Mouse (Mus musculus): Measurements from ENCODE around the gene Gm5447. TPM values are rescaled to one million over a fixed set of nuclear protein-coding genes. Genes with fewer than 3 reads are reported as not detected.

The Gm5447 gene
- not detected for total RNA-seq (2021)

- DNase-seq = peak; percentile 82
Observed at GRCm38 (mm10) chr13:30973501-30974246, at the start of gene Gm5447, which contains the start of gene Exoc2. Gene Gm5447 (plus strand): TSS chr13:30974204. Gene Exoc2 (minus strand): TSS chr13:30974093.

- no peak for DNase-seq
Observed at GRCm38 (mm10) chr13:30924269-30924668, 49.7 kb upstream of the Gm5447 start.

DNA sequence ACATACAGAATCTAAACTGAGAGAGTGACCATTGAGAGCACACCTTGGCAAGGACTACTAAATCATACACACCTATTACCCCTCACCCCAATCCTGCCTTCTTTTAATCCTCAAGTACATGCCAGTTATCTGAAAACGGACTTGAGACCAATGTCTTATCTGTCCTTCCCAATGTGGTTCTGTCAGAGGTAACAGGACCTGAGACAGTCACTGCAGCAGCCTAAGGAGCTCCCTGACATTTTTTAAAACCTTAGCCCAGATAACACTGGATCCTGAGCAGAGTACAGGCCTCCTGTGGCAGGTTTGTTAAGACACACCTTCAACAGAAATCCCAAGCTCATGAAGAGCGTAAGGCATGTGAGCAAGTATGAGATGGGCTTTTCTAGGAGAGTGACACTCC lies 44.9 kb upstream of the Gm5447 start:
- DNase-seq = no peak

DNA sequence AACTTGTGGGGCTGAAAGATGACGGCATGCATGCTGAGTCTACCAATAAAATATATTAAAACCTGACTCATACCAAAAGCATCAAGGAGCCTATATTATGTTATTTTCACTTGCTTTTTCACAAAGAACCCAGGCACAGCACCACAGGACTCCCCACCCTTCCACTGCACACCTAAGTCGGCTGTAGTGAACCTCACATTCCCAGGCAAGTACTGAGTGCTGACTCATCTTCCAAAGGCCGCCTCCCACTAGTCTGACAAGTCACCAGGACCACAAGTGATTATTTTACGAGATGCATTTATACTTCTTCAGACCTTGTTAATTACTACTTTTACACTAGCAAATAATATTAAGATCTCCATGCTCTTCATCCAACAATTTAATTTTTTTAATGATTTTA lies 42.4 kb upstream of the Gm5447 start:
- no peak for DNase-seq

GRCm38 (mm10) chr13:30932972-30933371 lies 41.0 kb upstream of the Gm5447 start:
- DNase-seq = no peak

GRCm38 (mm10) chr13:30945788-30946187 lies 28.2 kb upstream of the Gm5447 start:
- DNase-seq = no peak

GRCm38 (mm10) chr13:30947129-30947528 lies 26.9 kb upstream of the Gm5447 start:
- DNase-seq = peak; percentile 17

GRCm38 (mm10) chr13:30947540-30947939 lies 26.5 kb upstream of the Gm5447 start, which contains the start of gene Hus1b:
Gene Hus1b (minus strand): TSS chr13:30947759.
- no peak for DNase-seq

- DNase-seq = no peak
Observed at GRCm38 (mm10) chr13:30949181-30949580, 24.8 kb upstream of the Gm5447 start.

- DNase-seq = no peak
Observed at GRCm38 (mm10) chr13:30952044-30952443, 22.0 kb upstream of the Gm5447 start.

GRCm38 (mm10) chr13:30953580-30953979 lies 20.4 kb upstream of the Gm5447 start:
- DNase-seq = no peak

DNA sequence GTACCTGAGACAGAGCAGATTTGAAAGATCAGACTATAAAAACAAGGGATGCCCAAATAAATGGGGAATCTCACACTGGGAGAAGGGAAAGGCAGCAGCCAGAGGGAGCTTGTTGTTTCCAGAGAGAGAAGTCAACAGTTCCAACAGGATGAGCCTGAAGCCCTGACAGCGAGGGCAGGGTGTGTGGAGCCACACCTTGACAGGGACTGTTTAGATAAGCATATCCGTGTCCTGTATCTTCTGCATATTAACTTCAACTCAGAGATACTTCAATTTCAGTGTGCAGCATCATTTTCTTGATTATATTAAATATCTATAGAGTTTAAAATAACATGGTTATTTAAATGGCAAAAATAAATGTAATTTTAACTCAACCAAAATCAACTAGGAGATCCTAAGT lies 13.3 kb upstream of the Gm5447 start:
- DNase-seq = no peak

GRCm38 (mm10) chr13:30961932-30962331 lies 12.1 kb upstream of the Gm5447 start:
- no peak for DNase-seq

- DNase-seq = peak; percentile 18
Observed at GRCm38 (mm10) chr13:30966507-30966911, 7.5 kb upstream of the Gm5447 start.

GRCm38 (mm10) chr13:30968311-30968710 lies 5.7 kb upstream of the Gm5447 start:
- peak; percentile 35 for DNase-seq

DNA sequence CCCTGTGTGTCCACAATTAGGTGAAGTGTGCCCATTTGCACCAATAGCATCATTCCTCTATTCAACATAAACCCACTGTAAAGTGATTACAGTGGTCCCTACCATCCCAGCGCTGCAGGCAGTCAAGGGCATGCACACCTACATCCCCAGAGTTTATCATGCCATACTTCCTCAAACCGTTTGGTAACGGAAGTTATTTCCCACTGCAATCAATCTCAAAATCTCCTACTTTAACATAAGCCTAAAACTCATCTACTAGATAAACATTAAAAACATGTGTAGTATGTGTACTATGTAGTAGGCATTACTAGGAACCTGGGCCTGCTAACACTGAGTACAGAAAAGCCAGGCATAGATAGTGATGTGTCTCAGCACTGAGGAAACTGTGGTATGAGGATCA lies 3.0 kb upstream of the Gm5447 start:
- no peak for DNase-seq

- DNase-seq = no peak
Observed at GRCm38 (mm10) chr13:30972102-30972501, 1.9 kb upstream of the Gm5447 start.

GRCm38 (mm10) chr13:30974247-30974630 lies 235 bp downstream of the Gm5447 start:
- DNase-seq = no peak

DNA sequence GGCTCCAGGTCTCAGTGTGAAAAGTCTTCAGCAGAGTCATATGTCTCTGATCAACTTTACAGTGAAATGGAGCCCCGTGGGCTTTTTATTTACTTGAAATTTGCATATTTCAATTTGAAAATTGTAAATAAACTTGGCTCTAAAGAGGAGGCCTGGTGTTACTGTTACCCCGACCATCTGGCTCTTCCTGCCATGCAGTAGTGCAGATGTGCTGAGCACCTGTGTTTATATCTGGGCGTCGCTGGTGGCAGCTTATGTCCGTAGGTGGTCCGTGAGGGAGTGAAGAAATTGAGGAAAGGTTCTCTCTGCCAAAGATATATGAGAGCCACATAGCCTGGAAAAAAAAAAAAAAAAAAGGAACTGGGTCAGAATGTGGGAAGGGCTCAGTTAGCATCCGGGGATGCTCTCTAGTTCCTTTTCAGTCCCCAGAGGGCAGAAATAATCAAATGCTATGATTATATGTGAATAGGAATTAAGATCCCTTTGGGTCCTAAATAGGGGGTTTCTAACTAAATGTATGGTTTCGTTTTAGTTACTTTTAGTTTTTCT lies 2.6 kb downstream of the Gm5447 start:
- DNase-seq = no peak

DNA sequence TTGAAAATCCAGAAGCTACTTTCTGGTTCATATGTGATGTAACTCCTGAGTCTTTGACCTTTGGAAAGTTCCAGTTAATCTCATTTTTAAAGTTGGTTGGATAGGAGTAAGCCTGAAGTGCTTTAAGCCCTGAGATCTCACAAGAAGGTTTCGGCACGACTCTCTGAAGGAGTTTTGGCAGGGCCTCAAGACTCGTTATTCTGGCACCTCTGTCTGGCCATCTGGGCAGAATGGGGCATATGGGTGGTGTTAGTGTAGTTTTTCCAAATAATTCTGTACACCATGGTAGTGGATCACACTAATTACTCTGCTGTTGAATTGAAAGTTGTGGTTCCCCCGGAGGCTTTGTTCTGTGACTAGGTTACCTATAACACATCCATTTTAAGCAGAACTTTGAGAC lies 4.2 kb downstream of the Gm5447 start:
- DNase-seq = no peak

GRCm38 (mm10) chr13:30981666-30982065 lies 7.7 kb downstream of the Gm5447 start:
- DNase-seq = peak; percentile 51

DNA sequence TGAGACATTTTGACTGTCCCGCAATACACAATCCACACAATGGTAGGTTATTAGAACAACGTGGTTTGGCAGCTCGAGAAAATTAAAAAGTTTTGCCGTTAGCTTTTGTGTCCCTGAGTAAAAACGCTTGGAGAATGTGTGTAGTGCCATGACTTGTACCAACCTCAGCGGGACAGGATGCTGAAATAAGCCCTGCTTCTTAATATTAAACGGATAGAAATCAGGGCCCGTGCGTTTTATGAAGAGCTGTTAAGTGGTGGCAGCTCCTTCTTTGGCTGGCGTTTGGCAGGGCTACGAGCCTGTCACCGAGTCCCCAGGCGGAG lies 11.2 kb downstream of the Gm5447 start:
- DNase-seq = no peak

DNA sequence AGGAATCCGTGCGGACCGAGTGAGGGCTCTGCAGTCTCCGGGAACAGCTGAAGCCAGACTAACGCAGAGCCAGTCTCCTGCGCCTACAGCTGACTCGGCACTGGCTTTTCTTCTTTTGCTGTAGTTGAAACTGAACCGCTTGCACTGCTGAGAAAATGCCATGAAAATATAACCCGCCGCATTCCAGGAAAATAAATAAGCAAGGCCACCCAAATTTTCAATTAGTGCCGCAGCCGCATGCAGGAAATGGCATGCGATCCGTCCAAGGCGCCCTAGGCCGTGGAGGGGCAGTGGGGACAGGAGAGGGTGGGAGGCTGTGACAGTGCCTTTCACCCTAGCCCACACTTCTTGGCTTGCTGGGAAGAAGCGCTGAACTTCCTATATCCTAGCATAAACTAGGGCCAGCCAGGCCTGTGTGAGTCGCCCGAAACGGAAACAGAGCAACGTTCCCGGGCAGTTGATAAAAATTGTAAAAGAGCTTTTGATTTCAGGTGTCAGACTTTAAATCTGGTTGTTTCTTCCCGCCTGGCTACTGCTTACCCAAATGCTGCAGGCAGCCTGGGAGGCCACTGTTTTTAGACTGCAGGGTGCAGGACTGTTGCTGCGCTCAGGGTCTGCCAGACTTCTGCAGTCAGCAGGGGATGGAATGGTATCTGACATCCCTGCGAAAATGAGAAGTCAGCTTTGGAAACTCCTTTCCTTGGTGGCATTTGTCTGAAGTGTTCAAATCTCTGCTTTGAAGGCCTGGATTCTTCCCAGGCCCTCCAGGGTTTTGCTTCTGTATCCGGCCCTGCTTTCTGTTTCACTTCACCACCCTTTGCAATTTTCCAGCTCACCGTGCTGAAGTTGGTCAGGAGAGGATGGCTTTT lies 11.8 kb downstream of the Gm5447 start:
- peak; percentile 65 for DNase-seq

Data from heart, postnatal 4 days (tissue).